Mouse (Mus musculus): Measurements from ENCODE around the gene Acvr1. TPM values are rescaled to one million over a fixed set of nuclear protein-coding genes. Genes with fewer than 3 reads are reported as not detected.

Gene Acvr1
- total RNA-seq, 2 experiments from 2014 or later, result 24.2 to 31.8 TPM

DNA sequence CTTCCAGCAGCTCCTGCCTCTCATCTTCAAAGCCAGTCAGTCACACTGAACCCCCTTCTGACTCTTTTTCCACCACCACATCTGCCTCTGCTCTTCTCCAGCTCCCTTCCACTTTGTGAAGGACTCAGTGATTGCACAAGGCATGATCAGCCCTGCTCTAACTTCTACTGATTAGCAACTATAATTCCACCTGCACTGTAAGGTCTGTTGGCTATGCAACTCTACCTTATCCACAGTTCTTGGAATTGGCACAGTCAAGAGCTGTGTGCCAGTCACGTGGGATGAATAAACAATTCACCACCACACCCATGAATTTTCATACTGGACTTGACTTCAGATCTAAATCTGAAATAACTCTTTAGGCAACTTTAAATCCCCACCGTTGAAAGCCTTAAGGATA, 133.6 kb downstream of the Acvr1 start:
- intact Hi-C loops (cut with DNase I), result no loop called here
- DNase-seq, result no peak

GRCm38 (mm10) chr2:58432211-58432610, 134.7 kb downstream of the Acvr1 start:
- no peak for DNase-seq
- intact Hi-C loops (cut with DNase I), result no loop called here

- DNase-seq, result no peak
- intact Hi-C loops (cut with DNase I), result no loop called here
Observed at GRCm38 (mm10) chr2:58425436-58426004, 141.4 kb downstream of the Acvr1 start.

DNA sequence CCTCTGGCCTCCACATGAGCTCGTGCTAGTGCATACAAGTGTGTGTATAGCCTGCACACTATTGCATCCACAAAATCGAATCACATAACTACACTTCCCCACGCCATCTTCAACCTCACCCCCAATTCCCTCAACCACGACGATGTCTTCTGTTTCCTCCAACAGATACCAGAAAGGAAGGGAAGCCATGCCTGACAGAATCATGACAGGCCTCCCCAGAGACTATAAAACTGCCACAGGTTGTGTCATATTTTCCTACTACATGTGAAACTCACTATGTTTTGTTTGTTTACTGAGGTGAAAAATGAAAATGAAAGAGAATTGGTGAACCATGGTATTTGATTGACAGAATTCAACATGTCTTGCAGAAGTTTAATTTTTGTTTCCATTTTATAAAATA, 143.6 kb downstream of the Acvr1 start:
- intact Hi-C loops (cut with DNase I), result no loop called here
- DNase-seq, result no peak

DNA sequence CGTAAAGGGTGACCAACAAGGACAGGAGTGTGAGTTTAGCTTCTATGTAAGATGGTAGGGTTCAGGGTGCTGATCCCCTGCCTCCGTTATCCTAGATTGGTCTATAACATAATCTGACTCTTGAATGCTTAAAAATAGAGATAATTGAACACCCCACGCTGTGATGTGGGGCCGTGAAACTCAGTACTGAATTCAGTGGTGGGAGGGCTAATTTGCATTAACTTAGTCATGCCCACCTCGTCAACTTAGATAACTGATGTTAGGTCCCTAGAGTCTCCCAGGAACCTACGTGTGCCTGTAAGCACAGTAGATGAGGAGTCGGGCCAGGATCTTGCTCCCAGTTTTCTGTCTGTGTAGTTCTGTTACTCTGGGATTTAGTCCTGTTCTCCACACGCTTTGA, 147.4 kb downstream of the Acvr1 start:
- no peak for DNase-seq
- intact Hi-C loops (cut with DNase I), result no loop called here

DNA sequence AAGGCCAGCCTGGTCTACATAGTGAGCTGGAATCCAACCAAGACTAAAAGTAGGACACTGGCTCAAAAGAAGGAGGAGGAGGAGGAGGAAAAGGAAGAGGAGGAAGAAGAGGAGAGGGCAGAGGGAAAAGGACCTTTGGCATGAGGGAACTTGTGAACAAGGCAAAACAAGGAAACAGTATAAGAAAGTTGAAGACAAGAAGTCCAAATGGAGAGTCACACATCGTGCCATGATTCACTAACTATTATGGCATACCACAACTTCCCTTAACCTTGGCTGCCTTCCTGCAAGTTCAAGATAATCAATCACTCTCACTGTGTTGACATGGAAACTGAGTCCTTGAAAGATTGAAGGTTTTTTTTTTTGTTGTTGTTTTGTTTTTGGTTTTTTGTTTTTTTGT, 148.8 kb downstream of the Acvr1 start:
- no peak for DNase-seq
- intact Hi-C loops (cut with DNase I), result no loop called here

- intact Hi-C loops (cut with DNase I), result no loop called here
- no peak for DNase-seq
Observed at GRCm38 (mm10) chr2:58417684-58418083, 149.3 kb downstream of the Acvr1 start.

GRCm38 (mm10) chr2:58415037-58415436, 151.9 kb downstream of the Acvr1 start:
- no peak for DNase-seq
- intact Hi-C loops (cut with DNase I), result no loop called here

DNA sequence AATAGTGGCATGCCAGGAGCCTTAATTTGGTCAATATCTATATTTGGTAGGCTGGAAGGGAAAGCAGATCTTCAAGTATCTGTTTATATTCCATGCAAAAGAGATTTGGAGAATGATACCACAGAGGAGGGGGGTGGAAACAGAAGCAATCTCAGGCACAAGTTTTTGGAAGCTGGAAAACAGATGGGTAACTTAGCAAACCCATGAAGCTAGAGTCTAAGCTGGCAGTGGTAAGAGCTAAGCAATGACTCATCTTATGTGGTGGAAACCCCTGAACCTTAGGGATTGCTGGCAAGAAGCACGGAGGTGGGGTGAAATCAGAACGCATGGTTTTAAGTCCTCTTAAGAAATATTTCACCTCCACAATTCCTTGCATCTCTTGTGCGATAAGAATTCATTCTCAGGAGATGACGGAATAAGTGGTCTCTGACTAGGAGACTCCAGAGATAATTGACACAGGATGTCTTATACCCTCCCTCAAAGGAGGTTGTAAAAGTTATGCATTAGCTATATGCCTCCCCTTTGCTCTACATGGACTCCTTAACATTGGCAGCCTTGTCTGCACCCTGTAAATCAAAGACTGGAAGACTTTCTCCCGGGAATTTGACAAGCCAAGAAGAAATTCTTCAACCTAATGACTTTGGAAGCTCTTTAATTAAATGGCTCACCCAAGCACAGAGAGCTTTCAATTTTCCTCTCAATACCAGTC, 157.9 kb downstream of the Acvr1 start:
- no peak for DNase-seq
- intact Hi-C loops (cut with DNase I), result no loop called here

DNA sequence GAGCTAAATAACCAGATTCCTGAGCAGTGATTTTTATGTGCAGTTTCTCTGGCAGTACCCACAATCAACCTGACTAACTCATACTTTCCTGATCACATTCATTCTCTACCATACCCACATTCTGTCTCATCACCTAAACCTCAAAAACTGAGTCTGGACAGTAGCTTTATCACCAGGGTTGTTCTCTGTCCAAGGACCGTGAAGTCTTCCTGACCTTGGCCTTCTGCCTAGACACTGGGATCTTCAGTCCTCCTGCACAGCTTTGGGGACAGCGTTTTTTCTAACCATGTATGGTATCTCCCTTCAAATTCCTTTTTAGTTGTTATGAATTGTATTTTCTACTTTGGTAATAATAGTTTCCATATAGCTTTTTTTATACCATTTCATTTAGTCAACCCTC, 163.5 kb downstream of the Acvr1 start:
- intact Hi-C loops (cut with DNase I), result no loop called here
- DNase-seq, result no peak

DNA sequence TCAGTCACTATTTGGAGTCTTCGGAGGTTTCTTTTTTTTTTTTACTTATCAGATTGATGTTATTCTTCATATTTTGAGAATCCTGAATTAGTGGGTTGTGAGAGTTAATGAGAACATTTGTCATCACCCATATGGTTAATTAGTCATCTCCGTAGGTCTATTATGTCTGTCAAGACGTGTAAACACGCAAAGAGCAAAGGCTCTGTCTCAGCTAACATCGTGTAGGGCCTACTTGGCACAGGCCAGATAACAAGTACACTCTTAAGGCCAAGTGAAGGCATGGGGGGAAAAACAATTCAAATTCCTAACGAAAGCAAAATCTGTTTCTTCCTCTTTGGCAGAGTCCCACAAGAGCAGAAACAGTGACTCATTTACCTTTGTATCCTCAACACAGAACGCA, 178.4 kb downstream of the Acvr1 start:
- intact Hi-C loops (cut with DNase I), result no loop called here
- no peak for DNase-seq

- DNase-seq, result no peak
- intact Hi-C loops (cut with DNase I), result no loop called here
Observed at GRCm38 (mm10) chr2:58380020-58380419, 186.9 kb downstream of the Acvr1 start.

- intact Hi-C loops (cut with DNase I), result no loop called here
- no peak for DNase-seq
Observed at GRCm38 (mm10) chr2:58379475-58379874, 187.5 kb downstream of the Acvr1 start.

DNA sequence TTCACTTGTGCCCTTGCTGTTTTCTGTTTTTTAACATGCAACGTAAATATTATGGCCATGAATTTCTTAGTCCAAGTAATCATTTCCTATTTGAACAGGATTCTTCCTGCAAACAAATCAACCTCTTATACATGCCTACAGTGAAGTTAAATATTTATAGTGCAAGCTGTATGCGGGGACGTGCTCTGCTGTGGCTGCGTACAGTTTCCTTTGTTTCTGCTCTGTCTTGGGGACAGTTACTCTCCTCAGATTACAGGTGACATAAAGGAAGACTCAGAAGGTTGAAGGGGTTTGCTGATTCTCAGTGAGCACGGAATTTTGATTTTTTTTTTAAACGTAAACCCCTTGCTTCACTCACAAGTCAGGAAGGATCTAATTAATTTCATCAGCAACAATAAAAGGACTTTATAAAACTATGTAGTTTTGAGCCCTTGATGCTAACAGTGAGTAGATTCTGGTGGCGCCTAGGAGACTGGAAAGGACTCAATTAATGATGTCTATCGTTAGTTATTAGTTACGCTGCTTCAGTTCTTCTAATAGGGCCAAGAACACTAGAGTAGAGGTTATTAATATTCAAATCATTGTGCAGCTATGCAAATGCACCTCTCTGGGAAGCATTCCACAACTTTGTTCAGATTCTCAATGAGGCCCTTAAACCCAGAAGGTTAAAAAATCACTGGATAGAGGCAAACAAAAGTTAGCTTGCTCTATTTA, 189.4 kb downstream of the Acvr1 start:
- intact Hi-C loops (cut with DNase I), result no loop called here
- no peak for DNase-seq

DNA sequence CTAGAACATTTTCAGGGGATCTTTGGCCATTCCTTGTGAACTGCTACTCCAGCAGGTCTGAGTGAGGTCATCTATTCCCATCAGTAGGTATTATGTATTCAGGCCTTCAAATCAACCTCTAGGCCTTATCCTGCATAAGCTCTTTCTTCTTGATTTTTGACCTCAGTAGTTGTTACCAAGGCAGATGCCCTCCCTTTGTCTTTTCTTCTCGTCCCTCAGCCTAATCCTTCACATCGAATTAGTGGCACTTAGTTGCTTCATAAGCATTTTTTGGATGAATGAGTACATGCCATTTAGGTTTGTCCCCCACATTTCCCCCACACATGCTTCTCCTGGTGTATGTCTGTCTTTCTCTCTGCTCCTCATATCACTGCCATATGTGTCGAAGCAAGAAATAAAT, 200.8 kb downstream of the Acvr1 start:
- DNase-seq, result no peak
- intact Hi-C loops (cut with DNase I), result no loop called here

- DNase-seq, result no peak
- intact Hi-C loops (cut with DNase I), result no loop called here
Observed at GRCm38 (mm10) chr2:58361361-58362046, 205.5 kb downstream of the Acvr1 start.

DNA sequence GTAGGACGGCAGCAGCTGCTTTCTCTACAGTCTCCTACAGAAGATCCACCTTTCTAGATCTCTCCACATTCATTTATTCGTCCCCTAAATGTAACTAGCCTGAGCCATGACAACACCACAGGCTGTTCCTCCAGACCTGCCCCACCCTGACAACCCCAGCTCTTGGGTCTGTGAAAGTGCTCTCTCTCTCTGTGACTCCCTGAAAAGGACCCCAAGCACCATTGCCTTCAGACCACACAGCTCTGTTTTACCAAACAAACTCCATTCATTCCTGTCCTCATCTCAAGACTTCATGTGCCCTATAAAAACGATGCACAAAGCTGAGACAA, 208.9 kb downstream of the Acvr1 start:
- no peak for DNase-seq
- intact Hi-C loops (cut with DNase I), result loop anchor here (10.0 kb wide), 1 partner anchor 307 kb away; no protein-coding TSS in a partner anchor

DNA sequence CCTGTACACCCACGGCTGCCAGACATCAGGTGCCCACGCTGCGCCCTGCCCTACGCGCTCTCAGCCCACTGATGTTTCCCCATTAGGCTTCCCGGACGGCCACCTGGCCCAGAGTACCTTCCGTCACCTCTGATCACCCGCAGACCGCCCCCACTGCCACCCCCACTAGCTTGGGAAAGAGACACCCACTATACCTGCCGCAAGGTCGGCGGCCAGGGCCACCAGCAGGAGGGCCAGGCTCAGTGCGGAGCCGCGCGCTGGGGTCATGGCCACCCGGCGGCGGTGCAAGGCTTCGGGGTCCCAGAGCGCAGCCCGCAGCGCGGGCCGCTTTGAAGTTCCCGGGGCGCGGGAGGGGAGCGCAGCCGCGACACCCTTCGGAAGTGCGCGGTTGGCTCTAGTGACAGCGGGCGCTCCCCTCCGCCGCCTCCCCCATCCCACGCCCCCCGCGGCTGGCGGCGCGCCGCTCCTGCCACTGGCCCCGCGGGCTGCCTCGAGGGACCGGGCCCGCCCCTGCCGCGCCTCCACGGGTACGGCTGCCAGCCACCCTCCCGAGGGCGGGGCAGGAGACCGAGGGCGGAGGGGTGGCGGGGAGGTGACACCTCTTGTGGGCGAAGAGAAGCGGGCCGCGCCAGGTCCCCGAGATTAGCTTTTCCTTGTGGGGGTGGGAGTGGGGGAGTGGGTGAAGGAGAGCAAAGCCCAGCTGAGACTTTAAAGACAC, 209.4 kb downstream of the Acvr1 start, which contains the start of gene Acvr1c:
Gene Acvr1c (minus strand): TSS at position 482 of the 718 bp plus-strand sequence.
- peak; percentile 48 to 50 for DNase-seq
- intact Hi-C loops (cut with DNase I), result loop anchor here (10.0 kb wide), 1 partner anchor 307 kb away; no protein-coding TSS in a partner anchor

GRCm38 (mm10) chr2:58357068-58357413, 209.9 kb downstream of the Acvr1 start:
- intact Hi-C loops (cut with DNase I), result loop anchor here (10.0 kb wide), 1 partner anchor 308 kb away; no protein-coding TSS in a partner anchor
- DNase-seq, result no peak

DNA sequence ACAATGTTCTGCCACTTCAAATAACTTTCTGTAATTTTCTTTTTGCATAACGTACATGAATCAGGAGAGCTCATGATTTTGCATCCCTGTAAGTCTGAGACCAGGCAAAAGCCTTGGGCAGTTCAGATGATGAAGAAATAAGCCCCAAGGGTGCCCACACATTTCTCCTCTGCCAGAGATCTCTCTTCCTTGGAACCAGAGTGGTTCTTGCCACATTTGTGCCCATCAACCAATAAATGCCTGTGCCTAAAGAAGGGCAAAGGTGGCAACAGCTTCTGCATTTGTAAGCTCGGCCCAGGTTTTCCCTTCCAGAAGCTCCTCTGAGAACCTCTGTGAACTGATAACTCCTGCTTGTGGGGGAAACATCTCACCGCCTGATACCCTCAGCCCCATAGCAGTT, 212.6 kb downstream of the Acvr1 start:
- DNase-seq, result no peak
- intact Hi-C loops (cut with DNase I), result loop anchor here (10.0 kb wide), 1 partner anchor 310 kb away; no protein-coding TSS in a partner anchor

- intact Hi-C loops (cut with DNase I), result loop anchor here (10.0 kb wide), 1 partner anchor 312 kb away; no protein-coding TSS in a partner anchor
- DNase-seq, result peak in 1 of 2 experiments; percentile 9
Observed at GRCm38 (mm10) chr2:58352846-58353245, 214.1 kb downstream of the Acvr1 start.
